Mouse (Mus musculus): ENCODE measurements at regions not wholly inside any gene's neighbourhood (a gene's known extent, or its start where the extent isn't known, plus 50 kb on each side); places are given as distances from the start of the nearest gene placed in this dataset.
A peak's percentile ranks its signal among the peaks of the same experiment; 100 is the strongest.

DNA sequence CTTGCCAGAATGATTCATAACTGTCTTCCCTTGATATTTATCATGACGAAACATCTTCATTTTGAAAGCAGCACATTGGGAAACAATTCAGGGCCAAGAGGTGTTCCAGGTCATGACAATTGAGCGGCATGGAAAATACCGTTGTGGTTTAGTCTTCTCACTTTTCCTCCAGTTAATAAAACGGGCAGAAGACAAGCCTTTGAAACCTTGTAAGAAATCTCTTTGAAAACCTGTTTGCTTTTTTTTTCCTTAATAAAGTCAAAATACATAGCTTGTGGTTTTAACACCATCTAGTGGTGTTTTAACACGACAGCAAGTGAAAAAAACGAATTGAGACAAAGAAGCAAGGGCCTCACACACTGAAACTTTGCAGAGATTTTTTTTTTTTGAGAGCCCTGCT is 1389.0 kb upstream of the Acvr2a start:
- DNase-seq (ENCODE audit: low spot score): no peak

DNA sequence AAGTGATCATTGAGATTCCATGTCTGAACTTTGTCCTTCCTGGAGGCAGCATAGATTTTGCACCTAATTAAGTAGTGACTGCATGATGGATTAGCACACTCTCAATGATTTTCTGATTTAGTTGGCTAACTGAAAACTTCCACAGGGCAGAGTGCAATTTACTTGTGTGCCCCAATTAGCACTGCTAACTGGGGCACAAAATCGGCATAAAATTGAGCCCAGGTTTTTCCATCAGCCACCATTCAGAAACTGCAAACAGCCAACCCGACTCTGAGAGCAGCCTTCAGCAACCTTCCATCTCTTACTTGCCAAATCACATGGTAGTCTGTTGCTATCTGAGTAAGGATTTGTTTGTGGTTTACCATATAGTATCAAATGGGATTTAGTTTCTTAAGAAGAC is 1384.1 kb upstream of the Acvr2a start:
- DNase-seq (ENCODE audit: low spot score): no peak

- no peak for DNase-seq (ENCODE audit: low spot score)
These were observed 1347.9 kb upstream of the Acvr2a start for GRCm38 (mm10) chr2:47466043-47466442.

- peak; percentile 3 for DNase-seq (ENCODE audit: low spot score)
These were observed 1321.9 kb upstream of the Acvr2a start for GRCm38 (mm10) chr2:47491874-47492539.

Data from ovary, postnatal 14 days (tissue).